Mouse (Mus musculus) midbrain, embryonic 10.5 days (tissue): ENCODE data around the gene Nlgn2. TPM values are rescaled to one million over a fixed set of nuclear protein-coding genes. Genes with fewer than 3 reads are reported as not detected.

Experiments
- DNase-seq: peaks from one replicate; pipeline ENCODE4 v3.0.0-alpha.2; 2017; ENCODE audit warnings: low spot score
- H3K27ac ChIP-seq: fragments of 300-500 bp; sonication (generic); replicated peaks from 2 replicates; pipeline ENCODE4 v1.5.1; 2016; ENCODE audit warnings: mild to moderate bottlenecking
- H3K27me3 ChIP-seq: fragments of 300-500 bp; sonication (generic); 2 replicates; pipeline ENCODE4 v1.6.1; 2016; ENCODE audit warnings: low read depth, mild to moderate bottlenecking; ENCODE audit not compliant: poor library complexity, severe bottlenecking
- H3K36me3 ChIP-seq: fragments of 300-500 bp; sonication (generic); 2 replicates; pipeline ENCODE4 v1.6.1; 2016; ENCODE audit warnings: mild to moderate bottlenecking, moderate library complexity
- H3K4me1 ChIP-seq: fragments of 300-500 bp; sonication (generic); 2 replicates; pipeline ENCODE4 v1.6.1; 2016
- H3K4me3 ChIP-seq: fragments of 300-500 bp; sonication (generic); 2 replicates; pipeline ENCODE4 v1.5.1; 2016; ENCODE audit warnings: mild to moderate bottlenecking, moderate library complexity
- H3K9me3 ChIP-seq: fragments of 300-500 bp; sonication (generic); replicated peaks from 2 replicates; pipeline ENCODE4 v1.6.1; 2016; ENCODE audit warnings: mild to moderate bottlenecking
- WGBS: fragments of 180-500 bp; shearing (Covaris S2); methylation state at CpG from one replicate; pipeline ENCODE4 v1.1.7; 2016; 5-methylcytosine and 5-hydroxymethylcytosine counted together
- polyA plus RNA-seq: library from polyadenylated mRNA; unstranded; fragments of >200 nt; fragmentation: Nextera tagmentation; extraction: Ambion mirVana; gene quantifications from 2 replicates; pipeline ENCODE4 v1.2.1, GENCODE M21; 2016

Gene Nlgn2
- polyA plus RNA-seq, 1 experiment from 2014 or later, result 6.1 TPM

- 2% methylated on average over 52 of the region's 52 CpGs for WGBS
- Histone ChIP-seq H3K4me1 (peaks cover 45% of the 10 kb centered on the region), H3K27ac (peak within 1 kb of the TSS; percentile 80), H3K27me3 (peaks cover 74% of the 10 kb centered on the region), H3K9me3 (no peaks in the 10 kb centered on the region), H3K36me3 (no peaks in the 10 kb centered on the region), H3K4me3 (peak within 1 kb of the TSS; percentile 64)
- DNase-seq, result peak; percentile 90
These were observed 42.2 kb downstream of the Nlgn2 start, which contains the start of gene Chrnb1 for GRCm38 (mm10) chr11:69795168-69795982. TSS of gene Chrnb1 (minus strand) at chr11:69795943.

GRCm38 (mm10) chr11:69793429-69793828, 44.2 kb downstream of the Nlgn2 start:
- 66% methylated on average over 5 of the region's 5 CpGs for WGBS
- no peak overlapping the region for H3K4me3 ChIP-seq
- peaks cover 25% of the 10 kb centered on the region for H3K4me1 ChIP-seq
- no peak for DNase-seq
- H3K27ac ChIP-seq, result 0 out of 2 replicates have a peak overlapping the region, but pooled peaks have one; percentile 9
- peaks cover 55% of the 10 kb centered on the region for H3K27me3 ChIP-seq
- H3K9me3 ChIP-seq, result no peaks in the 10 kb centered on the region
- H3K36me3 ChIP-seq, result no peaks in the 10 kb centered on the region

GRCm38 (mm10) chr11:69791420-69791819, 46.2 kb downstream of the Nlgn2 start:
- Histone ChIP-seq H3K36me3 (no peaks in the 10 kb centered on the region), H3K27me3 (peaks cover 35% of the 10 kb centered on the region), H3K4me1 (peaks cover 20% of the 10 kb centered on the region), H3K27ac (no peak overlapping the region), H3K9me3 (no peaks in the 10 kb centered on the region), H3K4me3 (no peak overlapping the region)
- no peak for DNase-seq
- WGBS, result 77% methylated on average over 5 of the region's 5 CpGs

- Histone ChIP-seq H3K27me3 (peaks cover 23% of the 10 kb centered on the region), H3K27ac (no peak overlapping the region), H3K4me3 (no peak overlapping the region), H3K9me3 (no peaks in the 10 kb centered on the region), H3K4me1 (0 out of 2 replicates have a peak, but pooled peaks cover 7% of the 10 kb centered on the region), H3K36me3 (no peaks in the 10 kb centered on the region)
- DNase-seq, result no peak
- WGBS, result 75% methylated on average over 5 of the region's 5 CpGs
These were observed 48.2 kb downstream of the Nlgn2 start for GRCm38 (mm10) chr11:69789431-69789830.

- Histone ChIP-seq H3K4me1 (no peaks in the 10 kb centered on the region), H3K4me3 (no peak overlapping the region), H3K27ac (no peak overlapping the region), H3K27me3 (peaks cover 4% of the 10 kb centered on the region), H3K9me3 (no peaks in the 10 kb centered on the region), H3K36me3 (no peaks in the 10 kb centered on the region)
- 80% methylated on average over 5 of the region's 5 CpGs for WGBS
- DNase-seq, result no peak
These were observed 50.3 kb downstream of the Nlgn2 start for GRCm38 (mm10) chr11:69787306-69787705.

GRCm38 (mm10) chr11:69784793-69785272, 52.8 kb downstream of the Nlgn2 start:
- peaks cover 9% of the 10 kb centered on the region; the same call in 1 of the 2 replicates for H3K27me3 ChIP-seq
- H3K36me3 ChIP-seq, result no peaks in the 10 kb centered on the region
- no peak overlapping the region for H3K27ac ChIP-seq
- no peaks in the 10 kb centered on the region for H3K9me3 ChIP-seq
- DNase-seq, result no peak
- 41% methylated on average over 15 of the region's 15 CpGs for WGBS
- no peaks in the 10 kb centered on the region for H3K4me1 ChIP-seq
- peak overlapping the region; percentile 4; the same call in 1 of the 2 replicates for H3K4me3 ChIP-seq

- no peak overlapping the region for H3K27ac ChIP-seq
- H3K36me3 ChIP-seq, result no peaks in the 10 kb centered on the region
- H3K4me3 ChIP-seq, result no peak overlapping the region
- H3K27me3 ChIP-seq, result peaks cover 39% of the 10 kb centered on the region
- DNase-seq, result no peak
- peaks cover 23% of the 10 kb centered on the region for H3K4me1 ChIP-seq
- WGBS, result 40% methylated on average over 4 of the region's 4 CpGs
- no peaks in the 10 kb centered on the region for H3K9me3 ChIP-seq
These were observed 55.8 kb downstream of the Nlgn2 start for GRCm38 (mm10) chr11:69781828-69782227.

- WGBS, result 46% methylated on average over 7 of the region's 7 CpGs
- Histone ChIP-seq H3K4me3 (no peak overlapping the region), H3K4me1 (peaks cover 23% of the 10 kb centered on the region), H3K27me3 (peaks cover 57% of the 10 kb centered on the region), H3K9me3 (no peaks in the 10 kb centered on the region), H3K36me3 (0 out of 2 replicates have a peak, but pooled peaks cover 2% of the 10 kb centered on the region), H3K27ac (0 out of 2 replicates have a peak overlapping the region, but pooled peaks have one; percentile 33)
- no peak for DNase-seq
These were observed 58.6 kb downstream of the Nlgn2 start for GRCm38 (mm10) chr11:69778985-69779384.

- whole genome bisulfite sequencing, result 73% methylated on average over 23 of the region's 23 CpGs
- Histone ChIP-seq H3K4me3 (no peak overlapping the region), H3K4me1 (peaks cover 23% of the 10 kb centered on the region), H3K27me3 (peaks cover 57% of the 10 kb centered on the region), H3K36me3 (0 out of 2 replicates have a peak, but pooled peaks cover 2% of the 10 kb centered on the region), H3K27ac (no peak overlapping the region), H3K9me3 (no peaks in the 10 kb centered on the region)
- no peak for DNase-seq
These were observed 59.2 kb downstream of the Nlgn2 start for GRCm38 (mm10) chr11:69778258-69778982.

GRCm38 (mm10) chr11:69777504-69778257, 59.9 kb downstream of the Nlgn2 start:
- H3K27me3 ChIP-seq, result peaks cover 57% of the 10 kb centered on the region
- peaks cover 23% of the 10 kb centered on the region for H3K4me1 ChIP-seq
- DNase-seq, result no peak
- no peak overlapping the region for H3K4me3 ChIP-seq
- 69% methylated on average over 26 of the region's 26 CpGs for WGBS
- no peak overlapping the region for H3K27ac ChIP-seq
- H3K9me3 ChIP-seq, result no peaks in the 10 kb centered on the region
- H3K36me3 ChIP-seq, result 0 out of 2 replicates have a peak, but pooled peaks cover 2% of the 10 kb centered on the region

GRCm38 (mm10) chr11:69776488-69776887, 61.1 kb downstream of the Nlgn2 start:
- Histone ChIP-seq H3K36me3 (0 out of 2 replicates have a peak, but pooled peaks cover 2% of the 10 kb centered on the region), H3K9me3 (no peaks in the 10 kb centered on the region), H3K4me3 (no peak overlapping the region), H3K27ac (0 out of 2 replicates have a peak overlapping the region, but pooled peaks have one; percentile 9), H3K27me3 (peaks cover 49% of the 10 kb centered on the region), H3K4me1 (peaks cover 23% of the 10 kb centered on the region)
- WGBS, result 85% methylated on average over 20 of the region's 20 CpGs
- no peak for DNase-seq

GRCm38 (mm10) chr11:69775716-69776115, 61.9 kb downstream of the Nlgn2 start:
- no peaks in the 10 kb centered on the region for H3K9me3 ChIP-seq
- H3K27me3 ChIP-seq, result peaks cover 49% of the 10 kb centered on the region
- no peak overlapping the region for H3K4me3 ChIP-seq

More at GRCm38 (mm10) chr11:69775716-69776115, 61.9 kb downstream of the Nlgn2 start:
- H3K4me1 ChIP-seq, result peaks cover 23% of the 10 kb centered on the region
- peak overlapping the region; percentile 13; the same call in 1 of the 2 replicates for H3K27ac ChIP-seq
- no peak for DNase-seq
- 0 out of 2 replicates have a peak, but pooled peaks cover 2% of the 10 kb centered on the region for H3K36me3 ChIP-seq
- WGBS, result 70% methylated on average over 10 of the region's 10 CpGs
